Mouse (Mus musculus): ENCODE data around the gene Trpm5. TPM values are rescaled to one million over a fixed set of nuclear protein-coding genes. Genes with fewer than 3 reads are reported as not detected.

Gene Trpm5
- polyA plus RNA-seq, 1 experiment, result not detected

- H3K27ac ChIP-seq (ENCODE audit: insufficient read depth, low read length), result peak within 1 kb of the TSS; percentile 33
- peak within 1 kb of the TSS; percentile 89 for H3K4me3 ChIP-seq (ENCODE audit: low read depth, low read length)
- TF ChIP-seq EP300 (IDR thresholded peaks at IDR 0.05; ENCODE audit: insufficient read depth, low read depth, low read length), result no peak
- TF ChIP-seq CTCF (IDR thresholded peaks at IDR 0.05; ENCODE audit: low read depth, low read length), result no peak
- peak; percentile 96 for TF ChIP-seq POLR2A (IDR thresholded peaks at IDR 0.05; ENCODE audit: insufficient read depth, low read length)
- no peaks in the 10 kb centered on the region for H3K27me3 ChIP-seq (ENCODE audit: control insufficient read depth, insufficient read depth, low read length, poor library complexity, severe bottlenecking)
- no peaks in the 10 kb centered on the region for H3K4me1 ChIP-seq (ENCODE audit: control insufficient read depth, insufficient read depth, low read length)
- peaks cover 28% of the 10 kb centered on the region for H3K36me3 ChIP-seq (ENCODE audit: control insufficient read depth, insufficient read depth, low read length, poor library complexity, severe bottlenecking)
- H3K9ac ChIP-seq (ENCODE audit: low read depth, poor library complexity, severe bottlenecking), result peak within 1 kb of the TSS; percentile 93
- no peaks in the 10 kb centered on the region for H3K9me3 ChIP-seq (replicated peaks; ENCODE audit: control insufficient read depth, insufficient read depth, low read length, poor library complexity, severe bottlenecking)
Measured at GRCm38 (mm10) chr7:143052626-143053007, 41.8 kb downstream of the Trpm5 start, which contains the start of gene Cd81. Gene Cd81 (plus strand): TSS chr7:143052739.

- no peak overlapping the region for H3K9ac ChIP-seq (ENCODE audit: low read depth, poor library complexity, severe bottlenecking)
- H3K9me3 ChIP-seq (replicated peaks; ENCODE audit: control insufficient read depth, insufficient read depth, low read length, poor library complexity, severe bottlenecking), result no peaks in the 10 kb centered on the region
- TF ChIP-seq POLR2A (IDR thresholded peaks at IDR 0.05; ENCODE audit: insufficient read depth, low read length), result no peak
- no peak for TF ChIP-seq EP300 (IDR thresholded peaks at IDR 0.05; ENCODE audit: insufficient read depth, low read depth, low read length)
- no peak for TF ChIP-seq CTCF (IDR thresholded peaks at IDR 0.05; ENCODE audit: low read depth, low read length)
- H3K4me3 ChIP-seq (ENCODE audit: low read depth, low read length), result no peak overlapping the region
- no peak overlapping the region for H3K27ac ChIP-seq (ENCODE audit: insufficient read depth, low read length)
- no peaks in the 10 kb centered on the region for H3K27me3 ChIP-seq (ENCODE audit: control insufficient read depth, insufficient read depth, low read length, poor library complexity, severe bottlenecking)
- H3K36me3 ChIP-seq (ENCODE audit: control insufficient read depth, insufficient read depth, low read length, poor library complexity, severe bottlenecking), result peaks cover 17% of the 10 kb centered on the region
- no peaks in the 10 kb centered on the region for H3K4me1 ChIP-seq (ENCODE audit: control insufficient read depth, insufficient read depth, low read length)
Measured at GRCm38 (mm10) chr7:143051316-143051715, 43.1 kb downstream of the Trpm5 start.

- H3K27me3 ChIP-seq (ENCODE audit: control insufficient read depth, insufficient read depth, low read length, poor library complexity, severe bottlenecking), result no peaks in the 10 kb centered on the region
- peaks cover 6% of the 10 kb centered on the region; the same call in 1 of the 2 replicates for H3K36me3 ChIP-seq (ENCODE audit: control insufficient read depth, insufficient read depth, low read length, poor library complexity, severe bottlenecking)
- TF ChIP-seq CTCF (IDR thresholded peaks at IDR 0.05; ENCODE audit: low read depth, low read length) (no peak), POLR2A (IDR thresholded peaks at IDR 0.05; ENCODE audit: insufficient read depth, low read length) (no peak), EP300 (IDR thresholded peaks at IDR 0.05; ENCODE audit: insufficient read depth, low read depth, low read length) (no peak)
- no peaks in the 10 kb centered on the region for H3K9me3 ChIP-seq (replicated peaks; ENCODE audit: control insufficient read depth, insufficient read depth, low read length, poor library complexity, severe bottlenecking)
- H3K9ac ChIP-seq (ENCODE audit: low read depth, poor library complexity, severe bottlenecking), result no peak overlapping the region
- no peak overlapping the region for H3K27ac ChIP-seq (ENCODE audit: insufficient read depth, low read length)
- H3K4me3 ChIP-seq (ENCODE audit: low read depth, low read length), result no peak overlapping the region
- no peaks in the 10 kb centered on the region for H3K4me1 ChIP-seq (ENCODE audit: control insufficient read depth, insufficient read depth, low read length)
Measured at GRCm38 (mm10) chr7:143049841-143050816, 44.3 kb downstream of the Trpm5 start.

DNA sequence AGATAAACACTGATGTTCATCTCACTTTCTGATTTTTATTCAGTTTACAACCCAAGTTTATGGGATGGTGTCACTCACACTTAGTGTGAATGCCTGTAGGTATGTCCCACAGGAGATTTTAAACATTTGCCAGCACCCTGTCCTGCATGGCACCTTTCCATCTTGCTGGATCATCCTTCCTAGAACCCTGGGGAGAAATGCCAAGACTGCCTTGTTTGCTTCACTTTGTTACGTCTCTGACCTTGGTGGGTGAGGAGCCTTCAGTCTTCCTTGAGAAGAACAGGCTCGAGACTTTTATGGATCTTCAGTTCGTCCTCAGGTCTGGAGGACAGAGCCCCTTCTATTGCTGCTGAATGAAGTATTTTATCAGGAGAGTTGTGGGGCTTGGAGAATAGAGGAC is 45.1 kb downstream of the Trpm5 start:
- TF ChIP-seq EP300 (IDR thresholded peaks at IDR 0.05; ENCODE audit: insufficient read depth, low read depth, low read length) (no peak), CTCF (IDR thresholded peaks at IDR 0.05; ENCODE audit: low read depth, low read length) (no peak), POLR2A (IDR thresholded peaks at IDR 0.05; ENCODE audit: insufficient read depth, low read length) (no peak)
- Histone ChIP-seq H3K27me3 (ENCODE audit: control insufficient read depth, insufficient read depth, low read length, poor library complexity, severe bottlenecking) (no peaks in the 10 kb centered on the region), H3K9me3 (replicated peaks; ENCODE audit: control insufficient read depth, insufficient read depth, low read length, poor library complexity, severe bottlenecking) (no peaks in the 10 kb centered on the region), H3K9ac (ENCODE audit: low read depth, poor library complexity, severe bottlenecking) (no peak overlapping the region), H3K27ac (ENCODE audit: insufficient read depth, low read length) (no peak overlapping the region), H3K36me3 (ENCODE audit: control insufficient read depth, insufficient read depth, low read length, poor library complexity, severe bottlenecking) (0 out of 2 replicates have a peak, but pooled peaks cover 2% of the 10 kb centered on the region), H3K4me1 (ENCODE audit: control insufficient read depth, insufficient read depth, low read length) (no peaks in the 10 kb centered on the region), H3K4me3 (ENCODE audit: low read depth, low read length) (no peak overlapping the region)

- Histone ChIP-seq H3K27ac (ENCODE audit: insufficient read depth, low read length) (no peak overlapping the region), H3K36me3 (ENCODE audit: control insufficient read depth, insufficient read depth, low read length, poor library complexity, severe bottlenecking) (no peaks in the 10 kb centered on the region), H3K9ac (ENCODE audit: low read depth, poor library complexity, severe bottlenecking) (no peak overlapping the region), H3K4me1 (ENCODE audit: control insufficient read depth, insufficient read depth, low read length) (no peaks in the 10 kb centered on the region), H3K27me3 (ENCODE audit: control insufficient read depth, insufficient read depth, low read length, poor library complexity, severe bottlenecking) (no peaks in the 10 kb centered on the region), H3K4me3 (ENCODE audit: low read depth, low read length) (no peak overlapping the region), H3K9me3 (replicated peaks; ENCODE audit: control insufficient read depth, insufficient read depth, low read length, poor library complexity, severe bottlenecking) (no peaks in the 10 kb centered on the region)
- TF ChIP-seq EP300 (IDR thresholded peaks at IDR 0.05; ENCODE audit: insufficient read depth, low read depth, low read length), result no peak
- TF ChIP-seq POLR2A (IDR thresholded peaks at IDR 0.05; ENCODE audit: insufficient read depth, low read length), result no peak
- TF ChIP-seq CTCF (IDR thresholded peaks at IDR 0.05; ENCODE audit: low read depth, low read length), result no peak
Measured at GRCm38 (mm10) chr7:143046358-143046757, 48.1 kb downstream of the Trpm5 start.

DNA sequence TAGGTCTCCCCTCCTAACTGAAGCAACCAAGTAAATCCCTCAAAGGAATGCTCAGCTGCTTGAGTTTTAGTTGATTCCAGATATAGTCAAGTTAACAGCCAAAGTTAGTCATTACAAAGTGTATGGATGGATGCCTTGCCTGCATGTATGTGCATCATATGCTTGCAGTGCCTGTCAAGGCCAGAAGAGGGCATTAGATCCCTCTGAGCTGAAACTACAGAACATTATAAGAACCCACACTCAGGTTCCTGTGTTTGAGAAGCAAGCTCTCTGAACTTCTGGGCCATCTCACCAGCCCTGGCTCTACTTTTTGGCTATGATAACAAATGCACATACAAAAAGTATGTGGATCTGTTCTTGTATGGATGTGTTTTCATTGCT is 49.6 kb downstream of the Trpm5 start:
- no peaks in the 10 kb centered on the region for H3K27me3 ChIP-seq (ENCODE audit: control insufficient read depth, insufficient read depth, low read length, poor library complexity, severe bottlenecking)
- H3K9me3 ChIP-seq (replicated peaks; ENCODE audit: control insufficient read depth, insufficient read depth, low read length, poor library complexity, severe bottlenecking), result no peaks in the 10 kb centered on the region
- H3K4me3 ChIP-seq (ENCODE audit: low read depth, low read length), result no peak overlapping the region
- no peak overlapping the region for H3K27ac ChIP-seq (ENCODE audit: insufficient read depth, low read length)
- no peak overlapping the region for H3K9ac ChIP-seq (ENCODE audit: low read depth, poor library complexity, severe bottlenecking)
- no peaks in the 10 kb centered on the region for H3K36me3 ChIP-seq (ENCODE audit: control insufficient read depth, insufficient read depth, low read length, poor library complexity, severe bottlenecking)
- H3K4me1 ChIP-seq (ENCODE audit: control insufficient read depth, insufficient read depth, low read length), result no peaks in the 10 kb centered on the region
- no peak for TF ChIP-seq POLR2A (IDR thresholded peaks at IDR 0.05; ENCODE audit: insufficient read depth, low read length)
- TF ChIP-seq CTCF (IDR thresholded peaks at IDR 0.05; ENCODE audit: low read depth, low read length), result no peak
- no peak for TF ChIP-seq EP300 (IDR thresholded peaks at IDR 0.05; ENCODE audit: insufficient read depth, low read depth, low read length)

Measured in ES-Bruce4 (cell line).